Mouse (Mus musculus): ENCODE results near the gene Trim7. TPM values are rescaled to one million over a fixed set of nuclear protein-coding genes. Genes with fewer than 3 reads are reported as not detected.
"Not testable (repeated sequence)": the region's sequence is repeated elsewhere in the genome, so short reads cannot be mapped to it uniquely, and the experiment has no call there.

The Trim7 gene
- total RNA-seq, 2 experiments from 2014 or later, result 10.1 to 12.8 TPM

- intact Hi-C loops (cut with DNase I), result no loop called here
- DNase-seq, result no peak
Measured at GRCm38 (mm10) chr11:48845244-48845815, 19.4 kb downstream of the Trim7 start.

- DNase-seq; intact Hi-C loops (cut with DNase I): not testable (repeated sequence)
Measured at GRCm38 (mm10) chr11:48846362-48846761, 20.4 kb downstream of the Trim7 start.

- no peak for DNase-seq
- intact Hi-C loops (cut with DNase I), result no loop called here
Measured at GRCm38 (mm10) chr11:48846881-48847280, 20.9 kb downstream of the Trim7 start.

GRCm38 (mm10) chr11:48850240-48850639 is 24.3 kb downstream of the Trim7 start:
- no peak for DNase-seq
- intact Hi-C loops (cut with DNase I), result no loop called here

- intact Hi-C loops (cut with DNase I), result no loop called here
- no peak for DNase-seq
Measured at GRCm38 (mm10) chr11:48851270-48851995, 25.5 kb downstream of the Trim7 start.

GRCm38 (mm10) chr11:48852190-48852589 is 26.2 kb downstream of the Trim7 start:
- intact Hi-C loops (cut with DNase I), result no loop called here
- DNase-seq, result no peak

- intact Hi-C loops (cut with DNase I), result no loop called here
- DNase-seq, result peak in 1 of 2 experiments; percentile 12
Measured at GRCm38 (mm10) chr11:48852624-48853473, 26.9 kb downstream of the Trim7 start.

GRCm38 (mm10) chr11:48853474-48854180 is 27.7 kb downstream of the Trim7 start:
- intact Hi-C loops (cut with DNase I), result no loop called here
- peak; percentile 92 to 93 for DNase-seq

- DNase-seq, result peak; percentile 54 to 72
Measured at GRCm38 (mm10) chr11:48859014-48859413, 33.1 kb downstream of the Trim7 start.

GRCm38 (mm10) chr11:48862784-48863319 is 36.9 kb downstream of the Trim7 start:
- intact Hi-C loops (cut with DNase I), result no loop called here
- DNase-seq, result no peak

More at GRCm38 (mm10) chr11:48859014-48859413, 33.1 kb downstream of the Trim7 start:
- intact Hi-C loops (cut with DNase I), result loop anchor here (5.0 kb wide), 1 partner anchor 393 kb away; no protein-coding TSS in a partner anchor

GRCm38 (mm10) chr11:48863808-48864207 is 37.9 kb downstream of the Trim7 start:
- intact Hi-C loops (cut with DNase I), result no loop called here
- no peak for DNase-seq

- intact Hi-C loops (cut with DNase I), result no loop called here
Measured at GRCm38 (mm10) chr11:48866481-48866880, 40.5 kb downstream of the Trim7 start.

GRCm38 (mm10) chr11:48869380-48870110 is 43.6 kb downstream of the Trim7 start:
- intact Hi-C loops (cut with DNase I), result loop anchor here (5.0 to 10.0 kb wide), 3 partner anchors 318 to 545 kb away; partner anchors contain the start of genes Btnl9 and Zfp62
- peak in 1 of 2 experiments; percentile 27 for DNase-seq

More at GRCm38 (mm10) chr11:48866481-48866880, 40.5 kb downstream of the Trim7 start:
- DNase-seq, result no peak

- intact Hi-C loops (cut with DNase I), result loop anchor here (5.0 to 10.0 kb wide), 3 partner anchors 317 to 544 kb away; partner anchors contain the start of genes Btnl9 and Zfp62
- no peak for DNase-seq
Measured at GRCm38 (mm10) chr11:48870781-48871180, 44.8 kb downstream of the Trim7 start.

- intact Hi-C loops (cut with DNase I), result loop anchor here (5.0 to 10.0 kb wide), 3 partner anchors 316 to 544 kb away; partner anchors contain the start of genes Btnl9 and Zfp62
Measured at GRCm38 (mm10) chr11:48871201-48871772, 45.3 kb downstream of the Trim7 start, which contains the start of gene Irgm1. TSS of gene Irgm1 (minus strand) at chr11:48871683.

GRCm38 (mm10) chr11:48871817-48872541 is 46.0 kb downstream of the Trim7 start:
- peak; percentile 57 to 65 for DNase-seq
- intact Hi-C loops (cut with DNase I), result loop anchor here (5.0 to 10.0 kb wide), 3 partner anchors 315 to 543 kb away; partner anchors contain the start of genes Btnl9 and Zfp62

More at GRCm38 (mm10) chr11:48871201-48871772, 45.3 kb downstream of the Trim7 start, which contains the start of gene Irgm1:
- peak; percentile 70 to 76 for DNase-seq

GRCm38 (mm10) chr11:48872695-48873300 is 46.9 kb downstream of the Trim7 start:
- DNase-seq, result no peak
- intact Hi-C loops (cut with DNase I), result loop anchor here (5.0 to 10.0 kb wide), 3 partner anchors 315 to 542 kb away; partner anchors contain the start of genes Btnl9 and Zfp62
